Mouse (Mus musculus): ENCODE data around the gene Disp3.

Gene Disp3

GRCm38 (mm10) chr4:148287476-148288054 is at the start of gene Disp3:
TSS of gene Disp3 (minus strand) at chr4:148287965.
- peak in 1 of 2 experiments; percentile 31 for DNase-seq

GRCm38 (mm10) chr4:148330269-148330668 is 42.5 kb upstream of the Disp3 start:
- no peak for DNase-seq

GRCm38 (mm10) chr4:148329431-148329830 is 41.7 kb upstream of the Disp3 start:
- DNase-seq: no peak

GRCm38 (mm10) chr4:148328237-148328636 is 40.5 kb upstream of the Disp3 start:
- DNase-seq: no peak

GRCm38 (mm10) chr4:148327266-148327997 is 39.7 kb upstream of the Disp3 start:
- DNase-seq: no peak

- no peak for DNase-seq
These were observed 39.0 kb upstream of the Disp3 start for GRCm38 (mm10) chr4:148326791-148327190.

GRCm38 (mm10) chr4:148325951-148326350 is 38.2 kb upstream of the Disp3 start:
- no peak for DNase-seq

- DNase-seq: no peak
These were observed 37.3 kb upstream of the Disp3 start for GRCm38 (mm10) chr4:148325057-148325456.

GRCm38 (mm10) chr4:148322152-148322551 is 34.4 kb upstream of the Disp3 start:
- DNase-seq: peak in 1 of 2 experiments; percentile 15

GRCm38 (mm10) chr4:148319366-148319765 is 31.6 kb upstream of the Disp3 start:
- DNase-seq: no peak

GRCm38 (mm10) chr4:148315377-148316175 is 27.8 kb upstream of the Disp3 start:
- DNase-seq: peak in 1 of 2 experiments; percentile 19

GRCm38 (mm10) chr4:148314396-148314795 is 26.6 kb upstream of the Disp3 start:
- DNase-seq: no peak

- no peak for DNase-seq
These were observed 25.8 kb upstream of the Disp3 start for GRCm38 (mm10) chr4:148313601-148314000.

- no peak for DNase-seq
These were observed 24.7 kb upstream of the Disp3 start for GRCm38 (mm10) chr4:148312296-148313116.

- no peak for DNase-seq
These were observed 23.1 kb upstream of the Disp3 start for GRCm38 (mm10) chr4:148310845-148311244.

GRCm38 (mm10) chr4:148310126-148310525 is 22.4 kb upstream of the Disp3 start:
- no peak for DNase-seq

GRCm38 (mm10) chr4:148306406-148307083 is 18.8 kb upstream of the Disp3 start:
- DNase-seq: peak; percentile 53 to 62

GRCm38 (mm10) chr4:148298720-148299119 is 11.0 kb upstream of the Disp3 start:
- DNase-seq: no peak

- no peak for DNase-seq
These were observed 9.9 kb upstream of the Disp3 start for GRCm38 (mm10) chr4:148297640-148298039.

GRCm38 (mm10) chr4:148293319-148293718 is 5.6 kb upstream of the Disp3 start:
- no peak for DNase-seq

- no peak for DNase-seq
These were observed 4.1 kb upstream of the Disp3 start for GRCm38 (mm10) chr4:148291849-148292248.

GRCm38 (mm10) chr4:148291080-148291479 is 3.3 kb upstream of the Disp3 start:
- DNase-seq: no peak
